Mouse (Mus musculus) 3T3-L1 (cell line): ENCODE measurements around the gene Armcx2.
A peak's percentile ranks its signal among the peaks of the same experiment; 100 is the strongest.
"Not testable (repeated sequence)": the region's sequence is repeated elsewhere in the genome, so short reads cannot be mapped to it uniquely, and the experiment has no call there.

ENCODE experiments used
- DNase-seq: peaks from one replicate; pipeline ENCODE4 v3.0.0-alpha.2; 2015; ENCODE audit warnings: low read depth, low spot score

Gene Armcx2

GRCm38 (mm10) chrX:134808755-134809224 is at the start of gene Armcx2:
TSS of gene Armcx2 (minus strand) at chrX:134809221.
- DNase-seq: peak; percentile 81

- no peak for DNase-seq
Observed at GRCm38 (mm10) chrX:134849662-134850061, 40.6 kb upstream of the Armcx2 start.

GRCm38 (mm10) chrX:134844424-134844823 is 35.4 kb upstream of the Armcx2 start:
- DNase-seq: peak; percentile 18

GRCm38 (mm10) chrX:134830508-134830907 is 21.5 kb upstream of the Armcx2 start:
- DNase-seq: no peak

- DNase-seq: peak; percentile 64
Observed at GRCm38 (mm10) chrX:134807833-134808754, 927 bp downstream of the Armcx2 start.

- no peak for DNase-seq
Observed at GRCm38 (mm10) chrX:134787728-134788127, 21.3 kb downstream of the Armcx2 start.

- DNase-seq: not testable (repeated sequence)
Observed at GRCm38 (mm10) chrX:134763428-134764198, 45.4 kb downstream of the Armcx2 start.

- DNase-seq: no peak
Observed at GRCm38 (mm10) chrX:134757293-134757995, 51.6 kb downstream of the Armcx2 start.

- peak; percentile 90 for DNase-seq
Observed at GRCm38 (mm10) chrX:134756434-134757292, 52.4 kb downstream of the Armcx2 start, which contains the start of gene Armcx3. TSS of gene Armcx3 (plus strand) at chrX:134756595.
